Mouse (Mus musculus) adrenal gland, adult 18-20 months (tissue): ENCODE data around the gene Mrvi1. TPM values are rescaled to one million over a fixed set of nuclear protein-coding genes. Genes with fewer than 3 reads are reported as not detected.
"Not testable (repeated sequence)": the region's sequence is repeated elsewhere in the genome, so short reads cannot be mapped to it uniquely, and the experiment has no call there.

Source experiments
- DNase-seq, 2 experiments: peaks; one replicate each; pipeline ENCODE4 v3.0.0; 2021 to 2022; ENCODE audit warnings: low spot score in 2 of 2
- total RNA-seq, 2 experiments: library from RNA; stranded (reverse); gene quantifications; 1 replicate in 1 of 2; 2 replicates in 1 of 2; pipeline ENCODE4 v1.2.3; 2021

Mrvi1 gene
- total RNA-seq, 2 experiments from 2014 or later, result 11.5 to 12.8 TPM

GRCm38 (mm10) chr7:110941701-110942530 is 40.3 kb downstream of the Mrvi1 start:
- DNase-seq, result no peak

- no peak for DNase-seq
Observed at GRCm38 (mm10) chr7:110941116-110941521, 41.1 kb downstream of the Mrvi1 start.

GRCm38 (mm10) chr7:110935815-110936762 is 46.2 kb downstream of the Mrvi1 start:
- no peak for DNase-seq

- no peak for DNase-seq
Observed at GRCm38 (mm10) chr7:110933999-110934398, 48.3 kb downstream of the Mrvi1 start.

- DNase-seq, result no peak
Observed at GRCm38 (mm10) chr7:110933329-110933728, 48.9 kb downstream of the Mrvi1 start.

GRCm38 (mm10) chr7:110930118-110930854 is 52.0 kb downstream of the Mrvi1 start:
- DNase-seq, result no peak

GRCm38 (mm10) chr7:110926562-110926961 is 55.7 kb downstream of the Mrvi1 start:
- no peak for DNase-seq

- no peak for DNase-seq
Observed at GRCm38 (mm10) chr7:110920331-110921261, 61.7 kb downstream of the Mrvi1 start.

- no peak for DNase-seq
Observed at GRCm38 (mm10) chr7:110919721-110920120, 62.5 kb downstream of the Mrvi1 start.

- DNase-seq, result no peak
Observed at GRCm38 (mm10) chr7:110915913-110916312, 66.3 kb downstream of the Mrvi1 start.

GRCm38 (mm10) chr7:110914531-110914930 is 67.7 kb downstream of the Mrvi1 start:
- DNase-seq, result no peak

- DNase-seq, result no peak
Observed at GRCm38 (mm10) chr7:110913754-110914153, 68.5 kb downstream of the Mrvi1 start.

- DNase-seq, result no peak
Observed at GRCm38 (mm10) chr7:110908209-110909144, 73.8 kb downstream of the Mrvi1 start.

GRCm38 (mm10) chr7:110906566-110906965 is 75.7 kb downstream of the Mrvi1 start:
- no peak for DNase-seq

- no peak for DNase-seq
Observed at GRCm38 (mm10) chr7:110903226-110903625, 79.0 kb downstream of the Mrvi1 start.

- DNase-seq, result no peak
Observed at GRCm38 (mm10) chr7:110897202-110897601, 85.1 kb downstream of the Mrvi1 start.

- no peak for DNase-seq
Observed at GRCm38 (mm10) chr7:110896453-110896852, 85.8 kb downstream of the Mrvi1 start.

GRCm38 (mm10) chr7:110895772-110896171 is 86.5 kb downstream of the Mrvi1 start:
- DNase-seq, result not testable (repeated sequence)

- DNase-seq, result no peak
Observed at GRCm38 (mm10) chr7:110894673-110895072, 87.6 kb downstream of the Mrvi1 start.
